Mouse (Mus musculus) myocyte (in vitro differentiated cells): Measurements from ENCODE around the gene Bcl9l.

Source experiments
- CEBPB ChIP-seq: IDR thresholded peaks from 2 replicates; pipeline ENCODE4 v1.6.1; 2011; ENCODE audit warnings: mild to moderate bottlenecking, moderate library complexity; ENCODE audit not compliant: poor library complexity, insufficient read depth, severe bottlenecking
- MAX ChIP-seq: IDR thresholded peaks from one replicate; pipeline ENCODE4 v1.6.1; 2011; ENCODE audit warnings: low read depth, mild to moderate bottlenecking, control low read depth
- MYOD1 ChIP-seq, 3 experiments: IDR thresholded peaks; one replicate each; pipeline ENCODE4 v1.6.1; 2011; ENCODE audit warnings: control low read depth in 2 of 3, low read depth in 2 of 3, mild to moderate bottlenecking in 2 of 3, moderate library complexity in 1 of 3; ENCODE audit not compliant: insufficient read length in 2 of 3, control insufficient read depth in 1 of 3
- MYOG ChIP-seq, 3 experiments: IDR thresholded peaks; one replicate each; pipeline ENCODE4 v1.6.1; 2011; ENCODE audit warnings: control low read depth in 2 of 3, low read depth in 2 of 3, mild to moderate bottlenecking in 2 of 3; ENCODE audit not compliant: insufficient read length in 2 of 3, control insufficient read depth in 1 of 3, insufficient read depth in 1 of 3
- POLR2A ChIP-seq: IDR thresholded peaks from one replicate; pipeline ENCODE4 v1.6.1; 2011; ENCODE audit warnings: low read depth, mild to moderate bottlenecking, control low read depth, moderate library complexity; ENCODE audit not compliant: insufficient read length
- POLR2AphosphoS2 ChIP-seq: IDR thresholded peaks from one replicate; pipeline ENCODE4 v1.6.1; 2011; ENCODE audit warnings: low read depth, control low read depth; ENCODE audit not compliant: insufficient read length
- SRF ChIP-seq: IDR thresholded peaks from one replicate; pipeline ENCODE4 v1.6.1; 2011; ENCODE audit warnings: low read depth; ENCODE audit not compliant: control insufficient read depth, insufficient read length
- TCF12 ChIP-seq: IDR thresholded peaks from one replicate; pipeline ENCODE4 v1.6.1; 2011; ENCODE audit warnings: mild to moderate bottlenecking, control low read depth; ENCODE audit not compliant: poor library complexity, insufficient read depth, severe bottlenecking
- USF1 ChIP-seq: IDR thresholded peaks from one replicate; pipeline ENCODE4 v1.6.1; 2011; ENCODE audit warnings: low read depth, mild to moderate bottlenecking, control low read depth, moderate library complexity

DNA sequence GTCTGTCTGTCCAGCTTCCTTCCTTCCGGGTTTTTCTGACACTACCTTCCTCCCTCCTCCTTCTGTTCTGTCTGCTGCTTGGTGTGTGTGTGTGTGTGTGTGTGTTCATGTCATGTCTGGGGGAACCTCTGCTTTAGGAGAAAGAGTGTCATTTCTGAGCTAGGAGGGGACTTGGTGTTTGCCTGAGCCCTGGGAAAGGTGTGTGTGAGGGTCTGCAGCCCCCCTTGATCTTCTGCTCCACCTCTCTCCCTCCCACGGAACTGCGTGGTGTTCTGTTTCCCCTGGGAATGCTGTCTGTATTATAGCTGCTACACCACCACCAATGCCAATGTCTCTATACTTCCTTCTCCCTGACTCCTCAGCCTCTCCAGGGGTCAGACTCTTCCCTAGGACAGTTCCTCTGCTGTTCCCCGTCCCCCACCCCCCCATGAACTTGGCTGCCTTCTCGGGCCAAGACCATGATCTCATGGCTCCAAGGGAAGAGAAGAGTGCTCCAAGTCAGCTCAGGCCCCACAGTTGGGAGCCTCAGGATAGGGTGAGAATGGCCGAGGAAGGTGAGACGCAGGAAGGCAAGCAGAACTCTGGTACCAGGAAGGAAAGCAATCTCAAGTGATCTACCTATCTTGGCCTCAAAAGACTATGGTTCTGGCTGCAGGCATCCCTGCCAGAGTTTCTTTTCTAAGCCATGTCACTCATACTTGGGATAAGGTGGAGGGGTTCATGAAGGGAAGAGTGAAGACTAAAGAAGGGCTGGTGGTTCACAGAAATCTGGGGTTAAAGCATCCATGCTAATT lies 1.9 kb downstream of the Bcl9l start:
- TF ChIP-seq MYOG (IDR thresholded peaks at IDR 0.05; ENCODE audit: control insufficient read depth in 1 of 3, insufficient read depth in 1 of 3, insufficient read length in 2 of 3, low read depth in 2 of 3): no peak
- TF ChIP-seq USF1: no peak
- TF ChIP-seq POLR2AphosphoS2: no peak
- no peak for TF ChIP-seq POLR2A
- no peak for TF ChIP-seq SRF
- no peak for TF ChIP-seq CEBPB
- TF ChIP-seq MAX: no peak
- TF ChIP-seq TCF12: no peak
- TF ChIP-seq MYOD1 (IDR thresholded peaks at IDR 0.05; ENCODE audit: control insufficient read depth in 1 of 3, insufficient read length in 2 of 3, low read depth in 2 of 3): no peak
